Mouse (Mus musculus) fat pad, adult 2 months (tissue): ENCODE data around the gene Gm21680.
"Not testable (repeated sequence)": the region's sequence is repeated elsewhere in the genome, so short reads cannot be mapped to it uniquely, and the experiment has no call there.

ENCODE experiments used
- DNase-seq: peaks from one replicate; pipeline ENCODE4 v3.0.0-alpha.2; 2011; ENCODE audit warnings: low read depth, low spot score; ENCODE audit errors: extremely low read depth

Gm21680 gene

DNA sequence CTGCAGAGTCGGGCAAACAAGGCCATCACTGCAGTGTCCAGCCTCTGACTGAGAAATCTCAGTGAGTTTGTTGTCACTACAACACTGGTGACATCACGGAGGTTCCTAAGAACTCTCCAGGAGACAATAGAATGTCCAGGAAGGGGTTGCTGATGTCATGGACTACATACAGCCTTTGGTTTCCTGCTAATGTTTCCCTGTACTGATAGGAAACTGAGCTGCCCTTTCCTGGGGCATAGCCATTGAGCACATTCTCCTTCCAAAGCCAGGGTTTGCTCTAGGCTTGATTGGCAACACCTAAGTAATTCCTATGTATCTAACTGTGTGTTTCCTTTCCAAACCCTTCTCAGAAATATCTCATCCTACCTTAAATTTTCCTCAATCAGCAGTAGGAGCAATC lies at the start of gene Gm21680:
Gm21680 (minus strand) TSS at position 101 of the 400 bp plus-strand sequence.
- DNase-seq = not testable (repeated sequence)

DNA sequence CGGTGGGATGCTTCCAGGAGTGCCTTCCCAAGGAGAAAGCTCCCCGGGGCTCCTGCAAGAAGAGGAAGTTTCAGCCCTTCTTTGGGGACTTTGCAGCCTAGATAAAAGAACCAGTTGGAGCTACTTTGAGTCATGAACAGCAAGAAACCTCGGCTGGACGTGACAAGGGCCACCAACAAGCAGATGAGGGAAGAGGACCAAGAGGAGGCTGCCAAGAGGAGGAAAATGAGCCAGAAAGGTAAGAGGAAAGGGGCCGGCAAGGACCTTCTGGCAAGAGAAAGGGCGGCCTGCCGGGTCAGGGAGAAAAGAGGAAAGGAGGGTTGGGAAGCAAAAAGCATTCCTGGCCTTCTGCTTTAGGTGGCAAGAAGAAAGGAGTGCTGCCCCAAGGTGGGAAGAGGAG lies 35.2 kb upstream of the Gm21680 start:
- DNase-seq = not testable (repeated sequence)

DNA sequence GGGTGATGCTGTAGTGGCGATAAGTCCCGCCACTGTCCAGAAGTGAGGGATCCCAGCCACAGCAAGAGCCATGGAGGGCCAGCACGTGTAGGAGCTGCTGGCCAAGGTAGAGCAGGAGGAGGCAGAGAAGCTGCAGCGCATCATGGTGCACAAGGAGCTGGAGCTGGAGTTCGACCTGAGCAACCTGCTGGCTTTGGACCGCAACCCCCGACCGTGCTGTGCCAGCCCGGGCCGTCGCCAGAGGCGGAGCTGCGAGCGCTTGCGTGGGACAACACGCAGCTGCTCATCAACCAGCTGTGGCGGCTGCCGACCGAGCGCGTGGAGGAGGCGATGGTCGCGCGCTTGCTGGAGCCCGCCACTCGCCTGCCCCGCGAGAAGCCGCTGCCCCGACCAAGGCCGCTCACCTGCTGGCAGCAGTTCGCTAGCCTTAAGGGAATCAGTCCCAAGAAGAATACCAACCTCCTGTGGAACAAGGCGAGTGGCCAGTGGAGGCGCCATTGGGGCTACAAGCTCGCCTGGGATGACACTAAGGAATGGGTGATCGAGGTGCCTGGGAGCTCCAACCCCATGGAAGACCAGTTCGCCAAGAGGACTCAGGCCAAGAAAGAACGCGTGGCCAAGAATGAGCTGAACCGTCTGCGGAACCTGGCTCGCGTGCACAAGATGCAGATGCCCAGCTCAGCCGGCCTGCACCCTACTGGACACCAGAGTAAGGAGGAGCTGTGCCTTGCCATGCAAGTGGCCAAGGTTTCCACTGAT lies 34.7 kb upstream of the Gm21680 start:
- DNase-seq = not testable (repeated sequence)

DNA sequence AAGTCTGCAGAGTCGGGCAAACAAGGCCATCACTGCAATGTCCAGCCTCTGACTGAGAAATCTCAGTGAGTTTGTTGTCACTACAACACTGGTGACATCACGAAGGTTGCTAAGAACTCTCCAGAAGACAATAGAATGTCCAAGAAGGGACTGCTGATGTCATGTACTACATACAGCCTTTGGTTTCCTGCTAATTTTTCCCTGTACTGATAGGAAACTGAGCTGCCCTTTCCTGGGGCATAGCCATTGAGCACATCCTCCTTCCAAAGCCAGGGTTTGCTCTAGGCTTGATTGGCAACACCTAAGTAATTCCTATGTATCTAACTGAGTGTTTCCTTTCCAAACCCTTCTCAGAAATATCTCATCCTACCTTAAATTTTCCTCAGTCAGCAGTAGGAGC lies 32.2 kb upstream of the Gm21680 start, which contains the start of gene Gm1979:
Gm1979 (minus strand) TSS at position 101 of the 400 bp plus-strand sequence.
- not testable (repeated sequence) for DNase-seq

DNA sequence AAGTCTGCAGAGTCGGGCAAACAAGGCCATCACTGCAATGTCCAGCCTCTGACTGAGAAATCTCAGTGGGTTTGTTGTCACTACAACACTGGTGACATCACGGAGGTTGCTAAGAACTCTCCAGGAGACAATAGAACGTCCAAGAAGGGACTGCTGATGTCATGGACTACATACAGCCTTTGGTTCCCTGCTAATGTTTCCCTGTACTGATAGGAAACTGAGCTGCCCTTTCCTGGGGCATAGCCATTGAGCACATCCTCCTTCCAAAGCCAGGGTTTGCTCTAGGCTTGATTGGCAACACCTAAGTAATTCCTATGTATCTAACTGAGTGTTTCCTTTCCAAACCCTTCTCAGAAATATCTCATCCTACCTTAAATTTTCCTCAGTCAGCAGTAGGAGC lies 16.1 kb upstream of the Gm21680 start, which contains the start of gene Gm21698:
Gm21698 (minus strand) TSS at position 101 of the 400 bp plus-strand sequence.
- not testable (repeated sequence) for DNase-seq

DNA sequence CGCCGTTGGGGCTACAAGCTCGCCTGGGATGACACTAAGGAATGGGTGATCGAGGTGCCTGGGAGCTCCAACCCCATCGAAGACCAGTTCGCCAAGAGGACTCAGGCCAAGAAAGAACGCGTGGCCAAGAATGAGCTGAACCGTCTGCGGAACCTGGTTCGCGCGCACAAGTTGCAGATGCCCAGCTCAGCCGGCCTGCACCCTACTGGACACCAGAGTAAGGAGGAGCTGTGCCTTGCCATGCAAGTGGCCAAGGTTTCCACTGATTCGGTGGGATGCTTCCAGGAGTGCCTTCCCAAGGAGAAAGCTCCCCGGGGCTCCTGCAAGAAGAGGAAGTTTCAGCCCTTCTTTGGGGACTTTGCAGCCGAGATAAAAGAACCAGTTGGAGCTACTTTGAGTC lies 15.4 kb downstream of the Gm21680 start:
- DNase-seq = not testable (repeated sequence)

DNA sequence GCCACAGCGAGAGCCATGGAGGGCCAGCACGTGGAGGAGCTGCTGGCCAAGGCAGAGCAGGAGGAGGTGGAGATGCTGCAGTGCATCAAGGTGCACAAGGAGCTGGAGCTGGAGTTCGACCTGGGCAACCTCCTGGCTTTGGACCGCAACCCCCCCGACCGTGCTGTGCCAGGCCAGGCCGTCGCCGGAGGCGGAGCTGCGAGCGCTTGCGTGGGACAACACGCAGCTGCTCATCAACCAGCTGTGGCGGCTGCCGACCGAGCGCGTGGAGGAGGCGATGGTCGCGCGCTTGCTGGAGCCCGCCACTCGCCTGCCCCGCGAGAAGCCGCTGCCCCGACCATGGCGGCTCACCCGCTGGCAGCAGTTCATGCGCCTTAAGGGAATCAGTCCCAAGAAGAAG lies 15.9 kb downstream of the Gm21680 start:
- not testable (repeated sequence) for DNase-seq

DNA sequence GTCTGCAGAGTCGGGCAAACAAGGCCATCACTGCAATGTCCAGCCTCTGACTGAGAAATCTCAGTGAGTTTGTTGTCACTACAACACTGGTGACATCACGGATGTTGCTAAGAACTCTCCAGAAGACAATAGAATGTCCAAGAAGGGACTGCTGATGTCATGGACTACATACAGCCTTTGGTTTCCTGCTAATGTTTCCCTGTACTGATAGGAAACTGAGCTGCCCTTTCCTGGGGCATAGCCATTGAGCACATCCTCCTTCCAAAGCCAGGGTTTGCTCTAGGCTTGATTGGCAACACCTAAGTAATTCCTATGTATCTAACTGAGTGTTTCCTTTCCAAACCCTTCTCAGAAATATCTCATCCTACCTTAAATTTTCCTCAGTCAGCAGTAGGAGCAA lies 18.1 kb downstream of the Gm21680 start, which contains the start of gene Gm21671:
Gm21671 (minus strand) TSS at position 101 of the 400 bp plus-strand sequence.
- DNase-seq = not testable (repeated sequence)

DNA sequence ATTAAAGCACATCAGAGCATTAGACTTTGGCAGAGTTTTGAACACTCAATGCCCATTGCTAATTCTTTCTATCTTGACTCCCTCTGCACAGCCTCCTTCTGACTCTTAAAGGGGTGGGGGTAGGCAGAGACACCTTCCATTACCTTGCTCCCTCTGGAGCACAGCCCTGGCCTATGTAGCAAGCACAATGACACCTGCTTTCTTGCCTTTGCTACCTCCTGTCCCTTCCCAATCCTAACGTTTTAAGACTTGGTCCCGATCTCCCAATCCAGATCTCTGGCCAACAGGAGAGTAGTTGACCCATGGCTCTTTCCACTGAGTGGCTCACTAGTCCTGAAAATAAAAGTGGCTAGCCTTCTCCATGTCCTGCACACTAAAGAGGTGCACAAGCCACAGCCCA lies 27.1 kb downstream of the Gm21680 start:
- DNase-seq = not testable (repeated sequence)

DNA sequence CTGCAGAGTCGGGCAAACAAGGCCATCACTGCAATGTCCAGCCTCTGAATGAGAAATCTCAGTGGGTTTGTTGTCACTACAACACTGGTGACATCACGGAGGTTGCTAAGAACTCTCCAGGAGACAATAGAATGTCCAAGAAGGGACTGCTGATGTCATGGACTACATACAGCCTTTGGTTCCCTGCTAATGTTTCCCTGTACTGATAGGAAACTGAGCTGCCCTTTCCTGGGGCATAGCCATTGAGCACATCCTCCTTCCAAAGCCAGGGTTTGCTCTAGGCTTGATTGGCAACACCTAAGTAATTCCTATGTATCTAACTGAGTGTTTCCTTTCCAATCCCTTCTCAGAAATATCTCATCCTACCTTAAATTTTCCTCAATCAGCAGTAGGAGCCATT lies 30.2 kb downstream of the Gm21680 start, which contains the start of gene Gm21663:
Gm21663 (minus strand) TSS at position 101 of the 400 bp plus-strand sequence.
- not testable (repeated sequence) for DNase-seq
